Mouse (Mus musculus): ENCODE data around the gene Dera. TPM values are rescaled to one million over a fixed set of nuclear protein-coding genes. Genes with fewer than 3 reads are reported as not detected.

Dera gene
- polyA plus RNA-seq, 1 experiment from 2014 or later, result 70.7 TPM

- peak within 1 kb of the TSS; percentile 75 for H3K27ac ChIP-seq
- H3K4me1 ChIP-seq, result peaks cover 14% of the 10 kb centered on the region
- H3K27me3 ChIP-seq, result peaks cover 7% of the 10 kb centered on the region; the same call in 1 of the 2 replicates
- peaks cover 16% of the 10 kb centered on the region for H3K36me3 ChIP-seq
- no peaks in the 10 kb centered on the region for H3K9me3 ChIP-seq
- H3K4me3 ChIP-seq, result peak within 1 kb of the TSS; percentile 91
- peak within 1 kb of the TSS; percentile 89 for H3K9ac ChIP-seq
- peak within 1 kb of the TSS; percentile 84 for H3K4me2 ChIP-seq
- WGBS, result under 1% methylated on average over 74 of the region's 86 CpGs
- peak; percentile 99 for ATAC-seq (ENCODE audit: borderline replicate concordance, extremely low read depth, low FRiP score, low TSS enrichment)
These were observed 19.3 kb upstream of the Dera start, which contains the start of gene Strap for GRCm38 (mm10) chr6:137734846-137735609. Gene Strap (plus strand): TSS chr6:137735078.

GRCm38 (mm10) chr6:137735671-137736238, 18.6 kb upstream of the Dera start:
- Histone ChIP-seq H3K27ac (peak overlapping the region; percentile 75; the same call in 1 of the 2 replicates), H3K9ac (peak overlapping the region; percentile 89)
- ATAC-seq (ENCODE audit: borderline replicate concordance, extremely low read depth, low FRiP score, low TSS enrichment), result no peak

GRCm38 (mm10) chr6:137740972-137741371, 13.4 kb upstream of the Dera start:
- peaks cover 71% of the 10 kb centered on the region for H3K36me3 ChIP-seq
- peaks cover 6% of the 10 kb centered on the region for H3K4me1 ChIP-seq
- WGBS, result 84% methylated on average over 2 of the region's 2 CpGs
- no peak overlapping the region for H3K9ac ChIP-seq
- H3K4me3 ChIP-seq, result no peak overlapping the region
- no peaks in the 10 kb centered on the region for H3K9me3 ChIP-seq
- H3K27ac ChIP-seq, result no peak overlapping the region
- H3K4me2 ChIP-seq, result no peak overlapping the region
- no peaks in the 10 kb centered on the region for H3K27me3 ChIP-seq
- ATAC-seq (ENCODE audit: borderline replicate concordance, extremely low read depth, low FRiP score, low TSS enrichment), result no peak

More at GRCm38 (mm10) chr6:137735671-137736238, 18.6 kb upstream of the Dera start:
- Histone ChIP-seq H3K9me3 (no peaks in the 10 kb centered on the region), H3K4me3 (peak overlapping the region; percentile 91), H3K4me2 (peak overlapping the region; percentile 84), H3K36me3 (peaks cover 24% of the 10 kb centered on the region), H3K4me1 (peaks cover 14% of the 10 kb centered on the region), H3K27me3 (peaks cover 7% of the 10 kb centered on the region; the same call in 1 of the 2 replicates)
- 7% methylated on average over 17 of the region's 17 CpGs for WGBS

GRCm38 (mm10) chr6:137744700-137745099, 9.6 kb upstream of the Dera start:
- Histone ChIP-seq H3K27ac (no peak overlapping the region), H3K9ac (no peak overlapping the region), H3K36me3 (peaks cover 84% of the 10 kb centered on the region), H3K4me1 (no peaks in the 10 kb centered on the region), H3K9me3 (no peaks in the 10 kb centered on the region), H3K4me3 (no peak overlapping the region), H3K4me2 (no peak overlapping the region), H3K27me3 (no peaks in the 10 kb centered on the region)
- no peak for ATAC-seq (ENCODE audit: borderline replicate concordance, extremely low read depth, low FRiP score, low TSS enrichment)
- WGBS, result 70% methylated on average over 4 of the region's 4 CpGs

GRCm38 (mm10) chr6:137747174-137747928, 7.0 kb upstream of the Dera start:
- Histone ChIP-seq H3K9ac (no peak overlapping the region), H3K4me2 (no peak overlapping the region), H3K36me3 (peaks cover 78% of the 10 kb centered on the region), H3K27me3 (no peaks in the 10 kb centered on the region), H3K9me3 (no peaks in the 10 kb centered on the region), H3K4me3 (no peak overlapping the region), H3K27ac (no peak overlapping the region), H3K4me1 (no peaks in the 10 kb centered on the region)
- no peak for ATAC-seq (ENCODE audit: borderline replicate concordance, extremely low read depth, low FRiP score, low TSS enrichment)
- 73% methylated on average over 5 of the region's 5 CpGs for WGBS

GRCm38 (mm10) chr6:137751551-137752274, 2.6 kb upstream of the Dera start:
- peaks cover 46% of the 10 kb centered on the region for H3K36me3 ChIP-seq
- no peak overlapping the region for H3K9ac ChIP-seq
- H3K27ac ChIP-seq, result no peak overlapping the region
- no peak for ATAC-seq (ENCODE audit: borderline replicate concordance, extremely low read depth, low FRiP score, low TSS enrichment)
- H3K4me3 ChIP-seq, result no peak overlapping the region
- no peaks in the 10 kb centered on the region for H3K9me3 ChIP-seq
- no peak overlapping the region for H3K4me2 ChIP-seq
- no peaks in the 10 kb centered on the region for H3K27me3 ChIP-seq
- WGBS, result 79% methylated on average over 10 of the region's 10 CpGs
- peaks cover 7% of the 10 kb centered on the region for H3K4me1 ChIP-seq

- no peaks in the 10 kb centered on the region for H3K9me3 ChIP-seq
- H3K4me2 ChIP-seq, result no peak overlapping the region
- H3K36me3 ChIP-seq, result peaks cover 43% of the 10 kb centered on the region
- no peaks in the 10 kb centered on the region for H3K27me3 ChIP-seq
- no peak for ATAC-seq (ENCODE audit: borderline replicate concordance, extremely low read depth, low FRiP score, low TSS enrichment)
- H3K4me1 ChIP-seq, result peaks cover 7% of the 10 kb centered on the region
- WGBS, result 80% methylated on average over 4 of the region's 4 CpGs
- no peak overlapping the region for H3K27ac ChIP-seq
- no peak overlapping the region for H3K9ac ChIP-seq
- H3K4me3 ChIP-seq, result no peak overlapping the region
These were observed 2.1 kb upstream of the Dera start for GRCm38 (mm10) chr6:137752275-137752655.

- 2% methylated on average over 8 of the region's 8 CpGs for WGBS
- Histone ChIP-seq H3K4me1 (peaks cover 7% of the 10 kb centered on the region), H3K4me3 (peak overlapping the region; percentile 85), H3K36me3 (peaks cover 18% of the 10 kb centered on the region), H3K27me3 (no peaks in the 10 kb centered on the region), H3K9ac (peak overlapping the region; percentile 76), H3K9me3 (no peaks in the 10 kb centered on the region), H3K4me2 (peak overlapping the region; percentile 79), H3K27ac (peak overlapping the region; percentile 77; the same call in 1 of the 2 replicates)
- ATAC-seq (ENCODE audit: borderline replicate concordance, extremely low read depth, low FRiP score, low TSS enrichment), result no peak
These were observed 499 bp downstream of the Dera start for GRCm38 (mm10) chr6:137754857-137755232.

- Histone ChIP-seq H3K27me3 (no peaks in the 10 kb centered on the region), H3K9me3 (no peaks in the 10 kb centered on the region), H3K4me3 (no peak overlapping the region), H3K27ac (no peak overlapping the region), H3K9ac (no peak overlapping the region), H3K36me3 (peaks cover 10% of the 10 kb centered on the region), H3K4me1 (peaks cover 7% of the 10 kb centered on the region), H3K4me2 (no peak overlapping the region)
- WGBS, result 66% methylated on average over 5 of the region's 5 CpGs
- no peak for ATAC-seq (ENCODE audit: borderline replicate concordance, extremely low read depth, low FRiP score, low TSS enrichment)
These were observed 2.0 kb downstream of the Dera start for GRCm38 (mm10) chr6:137756310-137756709.

- Histone ChIP-seq H3K9me3 (no peaks in the 10 kb centered on the region), H3K4me2 (no peak overlapping the region), H3K36me3 (no peaks in the 10 kb centered on the region), H3K9ac (no peak overlapping the region), H3K27ac (no peak overlapping the region), H3K4me3 (no peak overlapping the region), H3K27me3 (no peaks in the 10 kb centered on the region), H3K4me1 (peaks cover 7% of the 10 kb centered on the region)
- ATAC-seq (ENCODE audit: borderline replicate concordance, extremely low read depth, low FRiP score, low TSS enrichment), result no peak
- WGBS, result 100% methylated on average over 1 of the region's 1 CpGs
These were observed 3.5 kb downstream of the Dera start for GRCm38 (mm10) chr6:137757891-137758290.

GRCm38 (mm10) chr6:137759681-137760080, 5.3 kb downstream of the Dera start:
- Histone ChIP-seq H3K27ac (no peak overlapping the region), H3K9ac (no peak overlapping the region), H3K4me1 (peaks cover 4% of the 10 kb centered on the region), H3K9me3 (no peaks in the 10 kb centered on the region), H3K4me3 (no peak overlapping the region), H3K27me3 (no peaks in the 10 kb centered on the region), H3K36me3 (no peaks in the 10 kb centered on the region), H3K4me2 (no peak overlapping the region)
- 26% methylated on average over 8 of the region's 8 CpGs for WGBS
- ATAC-seq (ENCODE audit: borderline replicate concordance, extremely low read depth, low FRiP score, low TSS enrichment), result peak; percentile 46; the same call in 1 of the 2 replicates

All from lung, embryonic 15.5 days (tissue).